Mouse (Mus musculus): ENCODE measurements around the gene Rfxap. TPM values are rescaled to one million over a fixed set of nuclear protein-coding genes. Genes with fewer than 3 reads are reported as not detected.

Rfxap gene
- 24.3 TPM for polyA plus RNA-seq (2012; fragmentation: generic; extraction: Trizol)

- Histone ChIP-seq H3K4me2 (ENCODE audit: low read depth) (peak within 1 kb of the TSS; percentile 98), H3ac (ENCODE audit: control insufficient read depth, insufficient read length) (peak within 1 kb of the TSS; percentile 92)
Observed at GRCm38 (mm10) chr3:54807666-54808217, at the start of gene Rfxap. Gene Rfxap (minus strand): TSS chr3:54807791.

GRCm38 (mm10) chr3:54835421-54835820, 27.8 kb upstream of the Rfxap start:
- H3K27me3 ChIP-seq (ENCODE audit: control insufficient read depth, insufficient read depth, insufficient read length): peaks cover 5% of the 10 kb centered on the region
- H3K79me2 ChIP-seq (ENCODE audit: control insufficient read depth, insufficient read depth): no peaks in the 10 kb centered on the region
- no peak for TF ChIP-seq MYOG (IDR thresholded peaks at IDR 0.05; ENCODE audit: control insufficient read depth in 1 of 3, insufficient read depth in 1 of 3, insufficient read length in 2 of 3, low read depth in 2 of 3)
- no peak for TF ChIP-seq CEBPB (IDR thresholded peaks at IDR 0.05; ENCODE audit: insufficient read depth, poor library complexity, severe bottlenecking)
- no peak for TF ChIP-seq SRF (IDR thresholded peaks at IDR 0.05; ENCODE audit: control insufficient read depth, insufficient read length, low read depth)
- TF ChIP-seq TCF12 (IDR thresholded peaks at IDR 0.05; ENCODE audit: insufficient read depth, poor library complexity, severe bottlenecking): no peak
- no peak for TF ChIP-seq REST (IDR thresholded peaks at IDR 0.05; ENCODE audit: insufficient read depth, insufficient read length)
- TF ChIP-seq POLR2A (IDR thresholded peaks at IDR 0.05; ENCODE audit: insufficient read length, low read depth): no peak
- no peak for TF ChIP-seq E2F4 (IDR thresholded peaks at IDR 0.05; ENCODE audit: insufficient read depth)
- no peak for TF ChIP-seq TCF3 (IDR thresholded peaks at IDR 0.05; ENCODE audit: insufficient read length, low read depth)
- TF ChIP-seq USF1 (IDR thresholded peaks at IDR 0.05; ENCODE audit: low read depth): no peak
- TF ChIP-seq MYOD1 (IDR thresholded peaks at IDR 0.05; ENCODE audit: control insufficient read depth in 1 of 3, insufficient read length in 2 of 3, low read depth in 2 of 3): no peak
- TF ChIP-seq POLR2AphosphoS2 (IDR thresholded peaks at IDR 0.05; ENCODE audit: insufficient read length, low read depth): no peak
- TF ChIP-seq MAX (IDR thresholded peaks at IDR 0.05; ENCODE audit: low read depth): no peak
- H3K4me2 ChIP-seq (ENCODE audit: low read depth): no peak overlapping the region
- H3K4me3 ChIP-seq: no peak overlapping the region
- H3K36me3 ChIP-seq (ENCODE audit: control insufficient read depth, insufficient read depth): no peaks in the 10 kb centered on the region
- H3ac ChIP-seq (ENCODE audit: control insufficient read depth, insufficient read length): no peak overlapping the region

More at GRCm38 (mm10) chr3:54807666-54808217, at the start of gene Rfxap:
- Histone ChIP-seq H3K79me2 (ENCODE audit: control insufficient read depth, insufficient read depth) (peaks cover 17% of the 10 kb centered on the region), H3K27me3 (ENCODE audit: control insufficient read depth, insufficient read depth, insufficient read length) (no peaks in the 10 kb centered on the region), H3K4me3 (peak within 1 kb of the TSS; percentile 51), H3K36me3 (ENCODE audit: control insufficient read depth, insufficient read depth) (peaks cover 4% of the 10 kb centered on the region)
- TF ChIP-seq POLR2AphosphoS2 (IDR thresholded peaks at IDR 0.05; ENCODE audit: insufficient read length, low read depth): peak; percentile 84
- no peak for TF ChIP-seq USF1 (IDR thresholded peaks at IDR 0.05; ENCODE audit: low read depth)
- peak in 2 of 3 experiments; percentile 65 to 83 for TF ChIP-seq MYOG (IDR thresholded peaks at IDR 0.05; ENCODE audit: control insufficient read depth in 1 of 3, insufficient read depth in 1 of 3, insufficient read length in 2 of 3, low read depth in 2 of 3)
- TF ChIP-seq TCF12 (IDR thresholded peaks at IDR 0.05; ENCODE audit: insufficient read depth, poor library complexity, severe bottlenecking): no peak
- TF ChIP-seq MYOD1 (IDR thresholded peaks at IDR 0.05; ENCODE audit: control insufficient read depth in 1 of 3, insufficient read length in 2 of 3, low read depth in 2 of 3): peak in 2 of 3 experiments; percentile 83 to 91
- no peak for TF ChIP-seq CEBPB (IDR thresholded peaks at IDR 0.05; ENCODE audit: insufficient read depth, poor library complexity, severe bottlenecking)
- no peak for TF ChIP-seq TCF3 (IDR thresholded peaks at IDR 0.05; ENCODE audit: insufficient read length, low read depth)
- no peak for TF ChIP-seq E2F4 (IDR thresholded peaks at IDR 0.05; ENCODE audit: insufficient read depth)
- no peak for TF ChIP-seq REST (IDR thresholded peaks at IDR 0.05; ENCODE audit: insufficient read depth, insufficient read length)
- TF ChIP-seq MAX (IDR thresholded peaks at IDR 0.05; ENCODE audit: low read depth): no peak
- TF ChIP-seq POLR2A (IDR thresholded peaks at IDR 0.05; ENCODE audit: insufficient read length, low read depth): peak; percentile 89
- peak; percentile 28 for TF ChIP-seq SRF (IDR thresholded peaks at IDR 0.05; ENCODE audit: control insufficient read depth, insufficient read length, low read depth)

DNA sequence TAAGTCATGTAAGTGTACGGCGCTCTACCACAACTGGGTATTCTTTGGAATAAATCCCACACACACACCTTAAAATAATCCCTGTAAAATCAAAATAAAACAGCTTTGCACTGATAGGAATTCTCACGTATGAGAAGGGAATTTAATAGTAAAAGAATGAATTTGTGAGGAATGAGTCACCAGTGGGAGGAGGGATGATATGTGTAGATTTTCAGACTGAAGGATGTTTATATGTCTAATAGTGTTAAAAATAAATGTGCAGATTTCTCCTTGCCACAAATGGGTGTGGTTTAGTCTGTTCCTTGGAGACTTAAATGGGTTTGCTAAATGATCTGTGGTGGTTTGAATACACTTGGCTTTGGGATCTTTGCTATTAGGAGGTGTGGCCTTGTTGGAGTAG, 24.9 kb upstream of the Rfxap start:
- Histone ChIP-seq H3K79me2 (ENCODE audit: control insufficient read depth, insufficient read depth) (no peaks in the 10 kb centered on the region), H3K27me3 (ENCODE audit: control insufficient read depth, insufficient read depth, insufficient read length) (no peaks in the 10 kb centered on the region), H3K4me2 (ENCODE audit: low read depth) (no peak overlapping the region), H3ac (ENCODE audit: control insufficient read depth, insufficient read length) (no peak overlapping the region), H3K36me3 (ENCODE audit: control insufficient read depth, insufficient read depth) (no peaks in the 10 kb centered on the region), H3K4me3 (no peak overlapping the region)
- no peak for TF ChIP-seq MAX (IDR thresholded peaks at IDR 0.05; ENCODE audit: low read depth)
- no peak for TF ChIP-seq POLR2A (IDR thresholded peaks at IDR 0.05; ENCODE audit: insufficient read length, low read depth)
- TF ChIP-seq MYOG (IDR thresholded peaks at IDR 0.05; ENCODE audit: control insufficient read depth in 1 of 3, insufficient read depth in 1 of 3, insufficient read length in 2 of 3, low read depth in 2 of 3): no peak
- TF ChIP-seq POLR2AphosphoS2 (IDR thresholded peaks at IDR 0.05; ENCODE audit: insufficient read length, low read depth): no peak
- TF ChIP-seq CEBPB (IDR thresholded peaks at IDR 0.05; ENCODE audit: insufficient read depth, poor library complexity, severe bottlenecking): no peak
- no peak for TF ChIP-seq TCF12 (IDR thresholded peaks at IDR 0.05; ENCODE audit: insufficient read depth, poor library complexity, severe bottlenecking)

- H3ac ChIP-seq (ENCODE audit: control insufficient read depth, insufficient read length): no peak overlapping the region
- H3K4me3 ChIP-seq: no peak overlapping the region
- peaks cover 10% of the 10 kb centered on the region for H3K27me3 ChIP-seq (ENCODE audit: control insufficient read depth, insufficient read depth, insufficient read length)
- no peaks in the 10 kb centered on the region for H3K79me2 ChIP-seq (ENCODE audit: control insufficient read depth, insufficient read depth)
- no peaks in the 10 kb centered on the region for H3K36me3 ChIP-seq (ENCODE audit: control insufficient read depth, insufficient read depth)
- no peak overlapping the region for H3K4me2 ChIP-seq (ENCODE audit: low read depth)
- TF ChIP-seq E2F4 (IDR thresholded peaks at IDR 0.05; ENCODE audit: insufficient read depth): no peak
Observed at GRCm38 (mm10) chr3:54822526-54822925, 14.9 kb upstream of the Rfxap start.

DNA sequence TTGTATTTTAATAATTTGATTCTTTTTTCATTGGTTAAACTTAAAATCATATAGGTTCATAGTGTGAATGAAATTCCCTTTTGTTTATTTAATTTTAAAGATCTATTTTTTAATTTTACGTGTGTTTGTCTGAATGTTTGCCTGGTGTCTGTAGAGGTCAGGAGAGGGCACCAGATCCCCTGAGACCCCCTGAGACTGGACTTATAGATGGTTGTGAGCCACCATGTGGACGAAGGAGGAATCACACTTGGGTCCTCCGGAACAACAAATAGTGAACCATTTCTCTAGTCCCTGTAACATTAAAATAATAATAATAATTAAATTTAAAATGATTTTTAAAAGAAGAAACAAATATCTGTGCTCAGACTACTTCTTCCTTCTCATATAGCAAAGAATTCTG, 7.7 kb upstream of the Rfxap start:
- no peak overlapping the region for H3K4me2 ChIP-seq (ENCODE audit: low read depth)
- H3K4me3 ChIP-seq: no peak overlapping the region
- TF ChIP-seq MYOG (IDR thresholded peaks at IDR 0.05; ENCODE audit: control insufficient read depth in 1 of 3, insufficient read depth in 1 of 3, insufficient read length in 2 of 3, low read depth in 2 of 3) (no peak), POLR2A (IDR thresholded peaks at IDR 0.05; ENCODE audit: insufficient read length, low read depth) (no peak), CEBPB (IDR thresholded peaks at IDR 0.05; ENCODE audit: insufficient read depth, poor library complexity, severe bottlenecking) (no peak), POLR2AphosphoS2 (IDR thresholded peaks at IDR 0.05; ENCODE audit: insufficient read length, low read depth) (no peak), REST (IDR thresholded peaks at IDR 0.05; ENCODE audit: insufficient read depth, insufficient read length) (no peak), E2F4 (IDR thresholded peaks at IDR 0.05; ENCODE audit: insufficient read depth) (no peak), MYOD1 (IDR thresholded peaks at IDR 0.05; ENCODE audit: control insufficient read depth in 1 of 3, insufficient read length in 2 of 3, low read depth in 2 of 3) (no peak), SRF (IDR thresholded peaks at IDR 0.05; ENCODE audit: control insufficient read depth, insufficient read length, low read depth) (no peak)
- H3ac ChIP-seq (ENCODE audit: control insufficient read depth, insufficient read length): no peak overlapping the region
- no peaks in the 10 kb centered on the region for H3K36me3 ChIP-seq (ENCODE audit: control insufficient read depth, insufficient read depth)
- no peaks in the 10 kb centered on the region for H3K79me2 ChIP-seq (ENCODE audit: control insufficient read depth, insufficient read depth)
- peaks cover 6% of the 10 kb centered on the region for H3K27me3 ChIP-seq (ENCODE audit: control insufficient read depth, insufficient read depth, insufficient read length)

Data from myocyte (in vitro differentiated cells).